Mouse (Mus musculus): ENCODE measurements around the gene Atg9b.

DNA sequence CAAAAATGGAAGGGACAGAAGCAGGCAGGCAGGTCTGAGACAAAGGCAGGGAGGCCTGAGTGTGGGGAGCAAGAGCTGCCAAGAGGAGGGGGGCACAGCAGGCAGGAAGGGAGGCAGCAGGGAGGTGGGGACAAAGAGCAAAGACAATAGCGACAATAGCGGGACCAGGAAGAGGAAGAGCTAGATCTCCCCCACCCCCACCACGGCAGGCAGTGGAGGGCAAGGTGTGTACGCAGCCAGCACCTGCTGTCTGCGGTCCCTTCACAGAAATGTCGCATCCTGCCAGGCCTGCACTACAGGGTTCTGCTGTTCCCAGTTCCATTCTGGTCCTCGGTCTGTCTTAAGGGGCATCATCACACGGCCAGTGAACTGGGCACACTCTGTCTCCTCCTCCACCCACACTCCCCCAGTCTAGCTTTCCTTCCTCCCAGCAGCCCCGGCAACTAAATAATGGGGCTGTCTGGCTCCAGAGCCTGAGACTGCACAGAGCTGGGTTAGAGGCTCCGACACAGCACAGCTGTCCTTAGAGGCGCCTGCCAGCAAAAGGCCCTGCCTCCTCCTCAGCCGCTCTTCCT lies 47.4 kb downstream of the Atg9b start:
- TF ChIP-seq CTCF (IDR thresholded peaks at IDR 0.05) (no peak), EP300 (IDR thresholded peaks at IDR 0.05) (no peak)

All from lung, postnatal 0 days (tissue).